Mouse (Mus musculus): ENCODE results near the gene Zfp423. TPM values are rescaled to one million over a fixed set of nuclear protein-coding genes. Genes with fewer than 3 reads are reported as not detected.

The Zfp423 gene
- polyA plus RNA-seq, 1 experiment from 2014 or later: 40.3 TPM

Other genes with a start within 250 kb of the Zfp423 start
- gene Cnep1r1, start 159.2 kb upstream of the Zfp423 start, polyA plus RNA-seq (2014; fragmentation: Nextera tagmentation; extraction: Ambion mirVana): 34.5 and 35.6 TPM in 2 replicates
- gene Heatr3, start 178.3 kb upstream of the Zfp423 start, polyA plus RNA-seq (2014; fragmentation: Nextera tagmentation; extraction: Ambion mirVana): 45.6 and 46.0 TPM in 2 replicates
- gene Tent4b, start 239.6 kb upstream of the Zfp423 start, polyA plus RNA-seq (2014; fragmentation: Nextera tagmentation; extraction: Ambion mirVana): 12.5 and 15.0 TPM in 2 replicates

Data from midbrain, embryonic 11.5 days (tissue).